Mouse (Mus musculus): Measurements from ENCODE around the gene Gpr156.

DNA sequence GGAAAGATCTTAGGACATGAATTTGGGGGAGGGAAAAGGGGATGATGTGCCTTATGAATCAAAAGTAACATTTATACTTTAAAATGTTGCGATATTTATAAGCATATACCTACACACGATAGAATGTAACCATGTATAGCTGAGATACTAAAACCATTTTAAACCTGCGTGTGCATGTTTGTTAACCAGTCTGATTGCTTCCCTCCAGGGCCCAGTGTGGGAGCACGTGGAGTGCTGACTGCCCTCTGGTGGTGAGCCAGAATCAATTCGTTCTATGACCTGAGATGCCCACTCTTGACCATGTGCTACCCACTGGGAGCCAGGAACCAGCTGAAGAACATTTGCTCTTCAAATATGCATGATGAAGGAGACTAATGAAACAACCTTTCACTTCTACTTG, 30.9 kb downstream of the Gpr156 start:
- TF ChIP-seq CTCF (IDR thresholded peaks at IDR 0.05; ENCODE audit: low read depth, low read length) (peak; percentile 65), GATA1 (IDR thresholded peaks at IDR 0.05; ENCODE audit: borderline replicate concordance, low read length) (no peak), TAL1 (conservative IDR thresholded peaks at IDR 0.05; ENCODE audit: low read depth, low read length) (no peak), GATA2 (IDR thresholded peaks at IDR 0.05; ENCODE audit: borderline replicate concordance, low read depth, low read length) (no peak), POLR2AphosphoS5 (IDR thresholded peaks at IDR 0.05; ENCODE audit: insufficient replicate concordance, low read depth, low read length) (no peak)
